Mouse (Mus musculus): Measurements from ENCODE around the gene Zfp704. TPM values are rescaled to one million over a fixed set of nuclear protein-coding genes. Genes with fewer than 3 reads are reported as not detected.

The Zfp704 gene
- total and polyA plus RNA-seq, 3 experiments: not detected

GRCm38 (mm10) chr3:9436256-9436655 lies 173.6 kb downstream of the Zfp704 start:
- dilution Hi-C loops (cut with MboI; ENCODE audit: extremely low pct_ligation_motif_present, extremely low pct_unique_long_range_greater_than_20kb, low sequenced_read_pairs): no loop called here
- Histone ChIP-seq H3K4me2 (ENCODE audit: insufficient read depth, low read depth, poor library complexity, severe bottlenecking) (no peak overlapping the region), H3K36me3 (replicated peaks in 1 of 2; ENCODE audit: control insufficient read depth in 1 of 2, insufficient read depth in 1 of 2, low read length in 1 of 2) (no peaks in the 10 kb centered on the region), H3K9me3 (replicated peaks; ENCODE audit: low read length) (no peaks in the 10 kb centered on the region), H3K27ac (ENCODE audit: insufficient read depth, low read depth) (no peak overlapping the region), H3K27me3 (replicated peaks) (no peaks in the 10 kb centered on the region), H3K79me2 (replicated peaks; ENCODE audit: control insufficient read depth, extremely low read depth, insufficient read depth, poor library complexity, severe bottlenecking) (no peaks in the 10 kb centered on the region), H3K9ac (ENCODE audit: insufficient read depth, low read depth) (no peak overlapping the region), H3K4me1 (ENCODE audit: control insufficient read depth in 1 of 2, insufficient read depth in 2 of 2) (peaks cover 0 to 29% of the 10 kb centered on the region in 2 experiments; a peak in 2 of 4 replicates), H3K4me3 (replicated peaks in 1 of 3; ENCODE audit: low read depth in 2 of 3, low read length in 2 of 3, poor library complexity in 1 of 3) (no peak overlapping the region)
- TF ChIP-seq ZKSCAN1 (IDR thresholded peaks at IDR 0.05; ENCODE audit: borderline replicate concordance, low read depth, low read length) (no peak), POLR2AphosphoS2 (IDR thresholded peaks at IDR 0.05; ENCODE audit: low read depth, low read length) (no peak), PAX5 (IDR thresholded peaks at IDR 0.05; ENCODE audit: low read length) (no peak), EP300 (IDR thresholded peaks at IDR 0.05; ENCODE audit: low read length) (no peak), MAZ (IDR thresholded peaks at IDR 0.05; ENCODE audit: low read depth, low read length) (no peak), SMC3 (IDR thresholded peaks at IDR 0.05; ENCODE audit: low read depth, low read length) (no peak), MAX (IDR thresholded peaks at IDR 0.05; ENCODE audit: low read length) (no peak), E2F4 (IDR thresholded peaks at IDR 0.05; ENCODE audit: insufficient replicate concordance, low read depth, low read length) (no peak), ETS1 (conservative IDR thresholded peaks at IDR 0.05; ENCODE audit: low read depth, low read length) (no peak), TBP (conservative IDR thresholded peaks at IDR 0.05; ENCODE audit: low read depth, low read length) (no peak), CTCF (conservative IDR thresholded peaks at IDR 0.05 in 1 of 2, IDR thresholded peaks at IDR 0.05 in 1 of 2; ENCODE audit: low read depth in 2 of 2, low read length in 2 of 2) (no peak), ELF1 (IDR thresholded peaks at IDR 0.05; ENCODE audit: low read depth, low read length) (no peak), CHD1 (IDR thresholded peaks at IDR 0.05; ENCODE audit: low read depth, low read length) (no peak), CHD2 (IDR thresholded peaks at IDR 0.05; ENCODE audit: low read length) (no peak), MYC (IDR thresholded peaks at IDR 0.05; ENCODE audit: low read depth, low read length) (no peak), ZNF384 (IDR thresholded peaks at IDR 0.05; ENCODE audit: low read depth, low read length) (no peak), NELFE (IDR thresholded peaks at IDR 0.05; ENCODE audit: low read depth, low read length) (no peak), ZMIZ1 (IDR thresholded peaks at IDR 0.05; ENCODE audit: low read depth, low read length) (no peak)
- in situ Hi-C loops (cut with MboI; ENCODE audit: low pct_ligation_motif_present, low pct_unique_long_range_greater_than_20kb, low sequenced_read_pairs): no loop called here
- DNase-seq (ENCODE audit: extremely low read depth): no peak

- no peak for DNase-seq (ENCODE audit: extremely low read depth)
- dilution Hi-C loops (cut with MboI; ENCODE audit: extremely low pct_ligation_motif_present, extremely low pct_unique_long_range_greater_than_20kb, low sequenced_read_pairs): no loop called here
- no peak overlapping the region for H3K27ac ChIP-seq (ENCODE audit: insufficient read depth, low read depth)
- H3K9me3 ChIP-seq (replicated peaks; ENCODE audit: low read length): no peaks in the 10 kb centered on the region
- H3K27me3 ChIP-seq (replicated peaks): no peaks in the 10 kb centered on the region
- no peak overlapping the region for H3K9ac ChIP-seq (ENCODE audit: insufficient read depth, low read depth)
- no peaks in the 10 kb centered on the region for H3K79me2 ChIP-seq (replicated peaks; ENCODE audit: control insufficient read depth, extremely low read depth, insufficient read depth, poor library complexity, severe bottlenecking)
- in situ Hi-C loops (cut with MboI; ENCODE audit: low pct_ligation_motif_present, low pct_unique_long_range_greater_than_20kb, low sequenced_read_pairs): no loop called here
- no peak overlapping the region for H3K4me3 ChIP-seq (replicated peaks in 1 of 3; ENCODE audit: low read depth in 2 of 3, low read length in 2 of 3, poor library complexity in 1 of 3)
- peaks cover 0 to 29% of the 10 kb centered on the region in 2 experiments; a peak in 2 of 4 replicates for H3K4me1 ChIP-seq (ENCODE audit: control insufficient read depth in 1 of 2, insufficient read depth in 2 of 2)
- H3K4me2 ChIP-seq (ENCODE audit: insufficient read depth, low read depth, poor library complexity, severe bottlenecking): no peak overlapping the region
- H3K36me3 ChIP-seq (replicated peaks in 1 of 2; ENCODE audit: control insufficient read depth in 1 of 2, insufficient read depth in 1 of 2, low read length in 1 of 2): no peaks in the 10 kb centered on the region
- TF ChIP-seq MAZ (IDR thresholded peaks at IDR 0.05; ENCODE audit: low read depth, low read length): no peak
- TF ChIP-seq BHLHE40 (IDR thresholded peaks at IDR 0.05; ENCODE audit: low read depth, low read length): no peak
- TF ChIP-seq MAX (IDR thresholded peaks at IDR 0.05; ENCODE audit: low read length): no peak
- TF ChIP-seq ELF1 (IDR thresholded peaks at IDR 0.05; ENCODE audit: low read depth, low read length): no peak
- TF ChIP-seq ZC3H11A (IDR thresholded peaks at IDR 0.05; ENCODE audit: low read depth, low read length): no peak
- no peak for TF ChIP-seq POLR2A (IDR thresholded peaks at IDR 0.05; ENCODE audit: low read depth, low read length)
- no peak for TF ChIP-seq HCFC1 (IDR thresholded peaks at IDR 0.05; ENCODE audit: low read depth, low read length)
- no peak for TF ChIP-seq UBTF (IDR thresholded peaks at IDR 0.05; ENCODE audit: low read depth, low read length)
- no peak for TF ChIP-seq NRF1 (IDR thresholded peaks at IDR 0.05; ENCODE audit: low read depth, low read length)
These were observed 175.3 kb downstream of the Zfp704 start for GRCm38 (mm10) chr3:9434394-9435175.

All from CH12.LX (cell line).